Mouse (Mus musculus): Measurements from ENCODE around the gene Tnfrsf25.
A peak's percentile ranks its signal among the peaks of the same experiment; 100 is the strongest.

GRCm38 (mm10) chr4:152138497-152139260, 22.9 kb downstream of the Tnfrsf25 start:
- TF ChIP-seq MYOD1 (IDR thresholded peaks at IDR 0.05; ENCODE audit: control insufficient read depth in 1 of 3, insufficient read length in 2 of 3, low read depth in 2 of 3) = peak in 1 of 3 experiments; percentile 36
- peak; percentile 19 for TF ChIP-seq POLR2A (IDR thresholded peaks at IDR 0.05; ENCODE audit: insufficient read length, low read depth)
- no peak for TF ChIP-seq USF1 (IDR thresholded peaks at IDR 0.05; ENCODE audit: low read depth)
- TF ChIP-seq TCF12 (IDR thresholded peaks at IDR 0.05; ENCODE audit: insufficient read depth, poor library complexity, severe bottlenecking) = no peak

Measured in myocyte (in vitro differentiated cells).